Mouse (Mus musculus): ENCODE data around the gene Bcas3.
"Not testable (repeated sequence)": the region's sequence is repeated elsewhere in the genome, so short reads cannot be mapped to it uniquely, and the experiment has no call there.

The Bcas3 gene

DNA sequence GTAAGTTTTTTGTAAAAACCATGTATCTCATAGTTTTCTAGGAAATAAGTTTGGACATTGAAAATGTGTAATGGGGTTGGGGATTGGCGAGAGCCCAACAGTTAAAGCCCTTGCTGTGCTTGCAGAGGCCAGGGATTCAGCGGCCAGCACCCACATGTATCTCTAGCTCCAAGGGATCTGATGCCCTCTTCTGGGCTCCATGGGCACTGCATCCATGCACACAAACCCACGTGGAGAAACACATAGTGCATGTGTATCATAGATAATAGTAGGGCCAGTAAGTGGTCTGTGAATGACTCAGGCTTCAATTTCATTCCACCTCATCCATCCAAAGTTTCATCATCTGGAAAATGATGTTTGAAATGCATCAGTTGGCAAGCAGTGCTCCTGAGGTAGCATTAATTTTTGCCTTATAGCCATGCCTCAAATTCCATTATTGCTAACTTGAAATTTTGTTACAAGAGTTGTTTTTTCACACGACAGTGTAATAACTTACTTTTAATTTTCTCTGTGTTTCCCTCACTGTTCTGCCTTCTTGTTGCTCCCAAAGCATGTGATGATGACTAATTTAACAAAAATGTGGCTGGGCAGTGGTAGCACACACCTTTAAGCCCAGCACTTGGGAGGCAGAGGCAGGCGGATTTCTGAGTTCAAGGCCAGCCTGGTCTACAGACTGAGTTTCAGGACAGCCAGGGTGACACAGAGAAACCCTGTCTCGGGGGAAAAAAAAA is 129.9 kb downstream of the Bcas3 start:
- peak; percentile 6 for DNase-seq (ENCODE audit: low spot score)

DNA sequence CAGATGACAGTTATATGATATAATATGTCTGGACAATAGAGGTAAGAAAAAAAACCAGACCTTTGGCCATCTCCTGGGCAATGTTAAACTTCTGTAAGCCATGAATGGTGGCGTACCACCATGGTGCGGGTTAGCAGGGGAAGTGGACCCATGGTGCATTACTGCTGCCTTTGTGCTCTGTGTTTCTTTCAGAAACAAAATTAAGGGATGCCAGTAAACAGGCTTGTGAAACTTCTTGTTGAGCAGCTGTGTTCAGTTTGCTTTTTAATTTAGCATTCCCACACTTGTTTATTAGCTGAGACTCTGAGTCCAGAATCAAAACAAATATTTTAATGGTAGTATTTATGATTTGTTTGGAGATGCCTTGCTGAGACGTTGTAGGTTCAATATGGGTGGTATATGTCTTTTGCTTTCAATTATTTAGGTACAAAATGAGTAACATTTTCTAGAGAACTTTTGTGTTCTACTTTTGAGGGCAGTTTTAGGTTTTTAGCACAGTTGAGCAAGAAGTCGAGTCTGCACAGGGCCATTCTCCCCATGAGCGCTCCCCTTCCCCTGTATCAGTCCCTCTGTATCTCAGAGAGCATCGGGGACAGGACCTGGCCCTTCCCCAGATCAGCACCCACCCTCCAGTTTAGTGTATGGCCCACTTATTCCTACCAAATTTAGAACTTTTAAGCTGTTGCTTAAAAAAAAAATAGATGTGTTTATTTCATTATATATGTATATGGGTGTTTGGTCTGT is 132.4 kb downstream of the Bcas3 start:
- DNase-seq (ENCODE audit: low spot score), result no peak

DNA sequence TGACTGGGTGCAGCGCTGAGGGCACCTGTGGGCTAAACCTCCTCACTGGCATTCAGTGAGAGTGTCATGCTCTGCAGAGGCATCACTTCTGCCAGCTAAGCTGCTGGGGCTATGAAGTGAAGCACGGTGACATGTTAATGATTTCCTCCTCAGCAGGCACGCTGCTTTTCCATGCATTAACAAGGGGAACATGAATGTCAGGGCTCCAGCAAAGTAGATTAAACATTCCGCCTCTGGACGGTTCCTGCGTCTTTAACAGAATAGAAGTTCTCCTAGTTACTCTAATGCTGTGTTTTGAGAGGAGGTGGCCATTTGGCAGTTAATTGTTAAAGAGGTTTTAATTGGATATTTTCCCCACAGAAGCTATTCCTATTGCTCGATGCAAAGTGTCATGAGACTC is 134.5 kb downstream of the Bcas3 start:
- DNase-seq (ENCODE audit: low spot score), result no peak

DNA sequence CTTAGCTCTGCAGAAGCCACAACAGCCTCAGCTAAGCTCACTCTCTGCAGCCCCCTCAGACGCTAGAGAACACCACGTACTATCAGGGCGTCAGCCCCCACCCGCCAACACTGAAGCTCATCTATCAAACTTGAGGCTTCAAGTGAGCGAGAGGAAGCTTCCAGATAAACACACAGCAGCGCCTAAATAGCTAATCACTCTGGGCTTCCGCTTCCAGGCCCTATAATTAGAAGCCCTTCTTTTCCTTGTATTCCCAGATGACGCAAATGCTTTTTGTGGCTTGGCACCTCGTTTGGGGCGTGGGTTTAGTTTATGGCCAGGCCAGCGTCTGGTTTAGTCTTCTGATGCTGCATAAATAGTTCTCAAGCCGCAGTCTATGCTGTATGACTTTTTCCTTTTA is 139.3 kb downstream of the Bcas3 start:
- DNase-seq (ENCODE audit: low spot score), result no peak

DNA sequence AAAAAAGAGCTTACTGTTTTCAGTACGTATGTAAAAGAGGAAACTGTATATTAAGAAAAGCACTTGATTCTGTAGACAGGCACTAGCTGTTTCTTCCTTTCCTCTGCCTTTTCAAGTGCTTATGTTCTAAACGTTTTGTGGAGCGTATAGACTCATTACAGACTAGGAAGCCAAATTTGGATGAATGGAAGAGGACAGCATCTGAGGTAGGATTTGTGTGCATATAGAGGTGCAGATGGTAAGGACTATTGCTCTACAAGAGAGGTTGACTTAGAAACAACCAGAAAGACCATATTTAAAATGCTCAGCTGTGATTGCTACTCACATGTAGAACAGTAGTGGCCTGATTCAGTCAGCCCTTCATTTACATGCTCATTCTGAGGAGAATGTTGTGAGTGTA is 139.7 kb downstream of the Bcas3 start:
- DNase-seq (ENCODE audit: low spot score), result no peak

DNA sequence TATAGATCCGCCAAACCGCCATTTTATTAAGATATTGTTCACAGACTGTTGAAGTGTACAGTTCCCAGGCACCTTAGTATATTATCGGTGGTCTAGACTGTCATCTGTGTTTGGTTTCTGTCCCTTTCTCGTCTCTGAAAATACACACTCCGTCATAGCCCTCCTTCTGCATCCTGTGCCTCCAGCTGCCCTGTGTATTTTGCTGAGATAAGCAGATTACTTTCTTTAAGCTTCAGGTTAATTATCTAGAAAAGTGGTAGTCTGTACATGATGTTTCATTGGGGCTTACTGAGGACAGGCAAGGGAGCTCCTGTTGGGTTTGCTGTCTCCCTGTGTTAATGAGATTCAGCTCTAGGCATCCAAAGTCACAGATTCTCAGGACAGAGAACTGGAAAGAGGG is 146.6 kb downstream of the Bcas3 start:
- DNase-seq (ENCODE audit: low spot score), result no peak

DNA sequence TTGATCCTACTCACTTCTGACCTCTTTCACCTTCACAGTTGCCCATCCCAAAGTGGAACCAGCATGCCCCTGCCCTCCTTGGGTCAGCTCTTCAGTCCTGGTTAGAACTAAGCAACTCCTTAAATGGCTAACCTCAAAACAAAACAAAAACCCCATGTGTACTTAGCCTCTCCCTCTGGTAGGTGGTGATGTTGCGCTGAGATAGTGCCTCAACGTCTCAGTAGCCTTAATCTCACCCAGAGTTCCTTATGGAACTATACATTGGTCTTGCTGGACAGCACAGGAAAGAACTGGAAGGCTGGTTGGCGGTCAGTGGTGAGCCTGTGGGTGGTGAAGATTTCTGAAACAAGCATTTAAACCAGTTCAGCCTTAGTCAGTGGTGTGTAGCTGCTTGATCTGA is 149.1 kb downstream of the Bcas3 start:
- no peak for DNase-seq (ENCODE audit: low spot score)

DNA sequence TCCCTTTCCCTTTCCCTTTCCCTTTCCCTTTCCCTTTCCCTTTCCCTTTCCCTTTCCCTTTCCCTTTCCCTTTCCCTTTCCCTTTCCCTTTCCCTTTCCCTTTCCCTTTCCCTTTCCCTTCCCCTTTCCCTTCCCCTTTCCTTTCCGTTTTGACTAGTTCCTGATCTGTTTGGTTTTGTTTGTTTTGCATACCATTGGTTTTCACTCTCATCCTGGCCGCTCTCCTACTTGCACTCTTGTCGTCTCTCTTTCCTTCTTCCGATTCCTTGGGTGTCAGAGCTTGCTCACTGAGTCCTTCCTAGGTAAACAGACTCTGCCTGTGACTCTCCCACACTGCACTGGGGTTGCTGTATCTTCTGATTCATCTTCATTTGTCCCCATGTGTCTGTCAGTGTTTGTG is 151.8 kb downstream of the Bcas3 start:
- not testable (repeated sequence) for DNase-seq (ENCODE audit: low spot score)

DNA sequence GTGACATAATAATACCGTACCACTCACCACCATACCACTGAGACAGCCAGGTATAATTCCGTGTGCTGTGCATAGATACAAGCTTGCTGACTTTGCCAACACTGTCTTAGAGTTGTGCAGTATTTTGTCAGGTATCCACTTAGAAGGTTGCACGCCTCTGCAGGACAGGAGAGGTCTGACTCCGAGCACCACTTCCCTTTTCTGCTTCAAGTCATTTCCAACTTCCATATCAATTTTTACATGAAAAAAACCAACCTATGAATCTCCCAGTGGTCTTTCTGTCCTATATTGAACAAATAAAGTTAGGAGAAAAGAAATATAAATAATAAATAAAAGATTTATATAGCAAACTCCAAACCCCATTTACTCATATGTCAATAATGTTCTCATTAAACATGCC is 152.8 kb downstream of the Bcas3 start:
- no peak for DNase-seq (ENCODE audit: low spot score)

DNA sequence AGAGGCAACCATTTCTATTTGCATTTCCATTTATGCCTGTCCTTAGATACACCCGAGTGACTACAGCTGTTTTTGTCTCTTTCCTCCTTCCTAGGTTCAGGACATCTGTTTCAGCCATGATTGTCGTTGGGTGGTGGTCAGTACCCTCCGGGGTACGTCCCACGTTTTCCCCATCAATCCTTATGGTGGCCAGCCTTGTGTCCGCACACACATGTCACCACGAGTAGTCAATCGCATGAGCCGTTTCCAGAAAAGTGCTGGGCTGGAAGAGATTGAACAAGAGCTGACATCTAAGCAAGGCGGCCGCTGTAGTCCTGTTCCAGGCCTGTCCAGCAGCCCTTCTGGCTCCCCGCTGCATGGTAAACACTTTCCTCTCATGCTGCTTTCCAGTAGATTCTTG is 156.4 kb downstream of the Bcas3 start:
- no peak for DNase-seq (ENCODE audit: low spot score)

DNA sequence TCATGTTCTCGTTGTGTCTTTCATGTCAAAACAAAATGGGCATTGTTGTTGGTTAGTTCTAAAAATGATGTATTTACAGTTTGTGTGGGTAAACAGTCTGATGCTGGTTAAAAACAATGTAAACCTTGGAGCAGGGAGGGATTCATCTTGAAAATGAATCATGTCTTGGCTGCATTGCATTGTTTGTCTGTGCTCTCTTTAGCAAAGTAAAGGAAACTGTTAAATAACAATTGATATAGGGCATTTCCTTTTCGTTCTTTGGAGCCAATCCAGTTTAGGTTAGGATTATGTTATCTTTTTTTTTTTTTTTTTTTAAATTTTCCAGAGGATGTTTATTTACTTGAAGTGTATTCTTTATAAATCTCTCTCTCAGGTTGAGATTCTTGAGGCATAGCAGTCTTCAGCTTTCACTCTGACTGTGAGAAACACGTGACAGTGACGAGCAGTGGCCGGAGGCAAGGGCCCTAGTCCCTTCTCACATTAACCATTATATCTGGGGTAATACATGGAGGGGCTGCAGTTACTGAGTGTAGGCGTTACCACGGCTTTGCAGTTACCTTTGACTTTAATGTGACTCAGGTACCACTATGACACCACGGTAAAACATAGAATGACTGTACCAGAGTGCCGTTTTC is 158.4 kb downstream of the Bcas3 start:
- DNase-seq (ENCODE audit: low spot score), result no peak

DNA sequence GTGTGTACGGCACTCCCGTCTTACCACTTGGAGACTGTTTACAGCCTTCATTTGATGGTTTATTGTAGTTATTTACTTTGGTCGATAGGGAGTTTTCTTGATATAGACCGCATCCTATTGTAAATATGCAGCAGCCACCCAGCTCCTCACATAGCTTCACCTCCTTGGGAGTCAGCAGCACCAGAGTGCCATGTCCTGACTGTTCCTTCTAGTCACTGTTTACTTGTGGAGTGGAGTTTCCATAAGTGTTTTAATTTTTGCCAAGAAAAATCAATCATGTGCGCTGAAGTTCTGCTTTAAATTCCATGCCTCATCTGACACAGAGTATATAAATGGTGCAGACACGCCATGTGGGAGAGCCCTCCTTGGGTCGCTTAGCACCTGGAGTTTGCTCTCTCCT is 163.8 kb downstream of the Bcas3 start:
- no peak for DNase-seq (ENCODE audit: low spot score)

DNA sequence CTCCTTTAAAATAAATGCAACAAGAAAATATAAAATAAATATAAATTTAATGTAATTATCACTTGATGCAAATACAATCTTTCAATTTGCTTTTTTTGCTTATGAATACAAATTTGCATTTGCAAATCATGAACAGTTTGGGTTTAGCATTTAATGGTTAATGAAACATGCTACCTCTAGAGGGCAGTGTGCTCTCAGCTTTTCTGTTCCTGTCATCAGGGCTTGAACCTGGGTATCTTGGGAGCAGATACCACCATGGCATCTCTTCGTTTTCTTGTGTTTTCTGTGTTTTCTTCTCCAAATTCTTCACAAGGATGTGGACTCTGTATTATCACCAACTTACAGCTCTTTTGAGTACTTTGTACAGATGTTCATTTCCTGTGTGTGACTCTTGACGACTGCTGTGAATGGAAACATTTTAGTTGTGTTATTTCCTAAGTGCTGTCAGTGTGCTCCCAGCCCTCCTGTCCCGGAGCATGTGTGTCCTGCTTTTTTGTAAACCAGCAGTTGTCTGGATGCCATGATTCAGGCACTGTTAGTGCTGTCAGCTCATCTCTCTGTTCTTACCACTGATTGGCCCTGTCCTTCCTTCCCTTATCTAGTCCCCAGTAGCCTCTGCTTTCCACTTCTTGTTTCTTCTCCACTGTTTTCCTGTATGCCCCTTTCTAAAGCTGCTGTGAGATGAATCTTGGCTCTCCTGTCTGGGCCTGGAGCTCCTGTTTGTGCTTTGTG is 165.2 kb downstream of the Bcas3 start:
- DNase-seq (ENCODE audit: low spot score), result no peak

DNA sequence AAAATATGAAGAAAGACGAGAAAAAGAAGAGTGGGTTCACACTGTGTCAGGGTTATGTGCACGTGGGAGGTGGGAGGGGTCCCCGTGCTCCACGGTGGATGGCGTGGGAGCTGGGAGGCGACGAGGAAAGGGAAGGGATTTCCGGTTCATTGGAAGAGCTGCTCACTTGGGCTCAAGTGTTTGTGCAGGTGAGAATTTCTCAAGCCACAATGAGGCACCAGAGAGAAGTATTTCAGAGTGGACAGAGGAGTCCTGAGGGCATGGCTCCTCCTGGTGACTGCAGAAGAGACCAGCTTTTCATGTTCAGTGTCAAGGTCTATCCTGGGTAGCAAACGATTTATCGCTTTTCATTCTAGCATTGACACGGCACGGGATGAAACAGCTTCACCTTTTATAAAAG is 167.3 kb downstream of the Bcas3 start:
- no peak for DNase-seq (ENCODE audit: low spot score)

DNA sequence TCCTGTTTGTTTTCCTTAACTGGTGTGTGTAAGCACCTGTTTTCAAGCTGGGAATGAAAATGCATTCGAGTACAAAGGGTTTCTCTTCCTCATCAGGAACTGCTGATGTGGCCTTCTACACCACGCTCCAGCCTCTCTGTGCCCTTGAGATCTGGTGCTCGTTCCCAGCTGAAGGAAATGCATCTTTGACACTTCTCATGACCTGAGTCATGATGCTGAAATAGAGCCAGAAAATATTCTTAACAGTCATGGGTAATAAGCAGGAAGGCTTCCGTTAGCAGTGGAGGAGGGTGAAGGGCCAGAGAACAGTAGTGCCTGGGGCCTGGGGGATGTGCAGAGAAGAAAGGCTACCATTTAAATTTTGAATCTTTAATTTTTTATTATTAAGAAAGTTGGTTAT is 168.0 kb downstream of the Bcas3 start:
- no peak for DNase-seq (ENCODE audit: low spot score)

DNA sequence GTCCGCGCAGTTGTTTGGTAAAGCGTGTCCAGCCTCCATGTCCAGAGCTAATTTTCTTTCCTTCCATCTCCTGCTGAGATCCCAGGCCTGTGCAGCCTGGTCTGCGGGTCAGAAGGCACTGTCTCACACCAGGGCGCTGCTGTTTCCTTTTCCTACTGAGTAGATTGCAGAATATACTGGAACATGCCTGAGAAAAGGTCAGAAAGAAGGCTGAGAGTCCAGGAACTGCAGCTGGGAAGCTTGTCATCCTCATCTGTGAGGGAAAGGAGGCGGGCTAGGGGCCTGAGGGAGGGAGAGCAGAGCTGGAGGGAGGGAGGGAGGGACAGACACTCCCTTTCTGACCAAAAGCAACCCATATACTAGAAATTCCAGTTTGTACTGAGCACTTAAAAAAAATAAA is 170.7 kb downstream of the Bcas3 start:
- DNase-seq (ENCODE audit: low spot score), result no peak

DNA sequence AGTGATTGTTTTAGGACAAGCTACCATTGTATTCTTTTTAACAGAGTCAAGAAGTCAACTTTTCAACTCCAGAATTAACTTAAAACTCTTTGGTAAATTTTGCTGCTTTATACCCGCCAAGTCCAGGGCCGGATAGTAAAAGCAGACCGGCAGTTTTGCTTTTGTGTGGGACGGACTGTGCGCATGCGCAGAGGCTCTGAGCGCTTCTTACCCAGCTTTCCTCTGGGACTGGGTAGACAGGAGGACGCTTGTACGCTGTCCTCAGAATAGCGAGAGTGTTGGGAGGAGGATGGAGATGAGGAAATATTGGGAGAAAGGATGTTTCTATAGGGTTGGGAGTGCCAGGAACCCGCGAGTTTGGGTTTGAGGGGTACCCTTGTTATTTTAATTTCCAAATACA is 171.2 kb downstream of the Bcas3 start:
- DNase-seq (ENCODE audit: low spot score), result peak; percentile 15

DNA sequence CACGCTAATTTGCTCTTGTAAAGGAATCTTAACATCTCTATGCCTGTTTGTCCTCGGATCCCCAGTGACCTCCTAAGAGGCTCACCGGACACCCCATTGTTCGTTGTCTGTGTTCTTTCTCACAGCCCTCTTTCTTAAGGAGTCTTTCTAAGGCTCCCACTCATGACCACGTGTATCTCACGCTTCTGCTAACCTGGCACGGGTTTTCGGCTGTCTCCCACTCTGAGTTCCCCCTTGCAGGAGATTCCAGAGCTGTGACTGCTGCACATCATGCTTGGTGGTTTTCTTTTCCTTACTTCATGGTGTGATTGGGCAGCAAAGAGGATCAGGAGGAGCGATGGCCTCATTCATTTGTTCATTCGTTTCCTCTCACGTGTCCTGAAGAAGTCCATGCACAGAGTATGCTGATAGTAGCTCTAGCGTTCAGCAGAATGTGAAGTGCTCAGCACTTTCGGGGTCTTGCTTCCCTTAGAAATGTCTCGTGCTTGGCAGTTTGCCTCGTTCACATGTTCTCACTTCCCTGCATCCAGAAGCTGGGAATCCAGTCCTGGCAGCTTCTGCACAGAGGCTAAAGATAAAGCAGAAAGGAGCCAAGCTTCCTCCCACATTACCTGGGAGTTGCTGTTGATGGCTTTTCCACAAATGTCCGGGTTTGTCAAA is 172.0 kb downstream of the Bcas3 start:
- DNase-seq (ENCODE audit: low spot score), result no peak

DNA sequence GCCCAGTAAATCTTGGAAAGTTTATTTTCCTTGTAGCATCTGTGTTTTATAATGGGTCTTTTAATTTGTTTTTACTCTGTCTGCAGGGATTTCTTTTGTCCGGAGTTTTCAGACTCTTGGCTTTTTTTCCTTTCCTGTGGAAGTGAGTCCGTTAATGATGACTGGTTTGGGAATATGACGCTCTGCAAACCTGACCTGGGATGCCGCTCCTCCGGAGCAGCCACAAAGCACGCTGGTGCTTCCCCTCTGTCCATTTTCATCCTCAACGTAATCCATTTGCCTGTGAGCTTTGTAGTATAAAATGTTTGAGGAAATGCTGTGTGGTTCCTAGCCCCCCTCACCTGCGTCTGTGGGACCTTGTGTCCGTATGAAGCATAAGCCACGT is 172.5 kb downstream of the Bcas3 start:
- no peak for DNase-seq (ENCODE audit: low spot score)

DNA sequence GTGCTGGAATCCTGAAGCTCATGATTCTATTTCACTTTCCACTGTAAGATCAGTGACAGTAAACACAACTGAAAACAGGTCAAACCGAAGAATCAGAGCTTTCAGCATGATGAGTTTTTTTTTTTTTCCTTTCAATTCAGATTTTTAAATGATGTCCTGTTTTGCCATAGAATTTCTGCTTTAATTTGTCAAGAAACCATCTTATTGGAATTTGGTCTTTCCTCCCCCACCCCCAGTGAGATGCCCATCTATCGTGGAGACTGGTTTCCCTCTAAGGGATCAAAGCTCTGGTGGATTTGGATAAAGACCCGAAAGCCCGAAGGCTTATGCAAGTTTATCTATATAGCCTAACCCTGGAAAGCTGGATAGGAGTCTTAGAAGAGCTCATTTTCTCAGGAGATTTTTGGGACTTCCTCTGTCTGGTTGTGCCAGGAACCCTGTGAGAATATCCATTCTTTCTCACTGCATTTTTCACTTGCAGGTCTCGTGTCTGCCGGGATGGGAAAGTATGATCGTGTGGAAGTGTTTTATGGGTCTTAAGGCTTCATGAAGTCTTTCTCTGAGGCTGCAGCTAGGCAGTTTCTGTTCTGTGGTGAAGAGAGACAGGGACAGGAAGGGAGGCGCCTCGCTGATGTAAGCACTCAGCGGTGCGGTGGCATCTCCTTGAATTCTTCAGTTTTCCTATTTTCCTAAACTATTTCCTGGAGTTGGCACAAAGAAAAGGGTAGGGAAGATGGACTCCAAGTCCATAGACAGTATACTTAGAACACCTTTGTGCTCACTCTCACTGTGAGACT is 173.2 kb downstream of the Bcas3 start:
- no peak for DNase-seq (ENCODE audit: low spot score)

DNA sequence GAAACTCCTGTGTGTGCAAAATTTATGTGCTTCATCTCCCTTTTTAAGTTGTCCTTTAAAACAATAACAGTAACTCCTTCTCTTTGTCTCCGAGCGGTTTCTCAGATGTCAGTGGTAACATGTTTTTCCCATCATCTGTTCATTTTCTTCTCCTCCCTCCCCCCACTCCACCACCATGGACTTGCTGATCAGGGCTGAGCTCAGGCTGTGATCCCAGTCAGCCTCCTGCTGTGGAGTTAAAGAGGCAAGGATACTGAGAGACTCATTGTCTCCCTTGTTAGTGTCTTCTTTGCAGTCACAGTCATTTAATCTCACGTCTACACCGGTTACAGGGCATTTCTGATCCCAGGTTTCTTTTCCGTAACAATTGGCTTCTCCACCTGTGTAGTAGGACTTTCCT is 174.3 kb downstream of the Bcas3 start:
- no peak for DNase-seq (ENCODE audit: low spot score)
